Mouse (Mus musculus) MEL (cell line): ENCODE data around the gene Zfp606. TPM values are rescaled to one million over a fixed set of nuclear protein-coding genes. Genes with fewer than 3 reads are reported as not detected.

Experiments used
- DNase-seq: peaks from one replicate; pipeline ENCODE4 v3.0.0; 2011; ENCODE audit warnings: low read depth, low spot score
- H3K27ac ChIP-seq: 2 replicates; pipeline ENCODE4 v1.5.1; 2012; ENCODE audit warnings: low read depth, mild to moderate bottlenecking, control low read depth, low read length, moderate library complexity; ENCODE audit not compliant: control insufficient read depth
- H3K27me3 ChIP-seq, 2 experiments: fragments of 150-350 bp in 1 of 2; sonication (generic) in 1 of 2; 2 replicates each; pipeline ENCODE4 v1.6.1; 2012; ENCODE audit warnings: low read length in 2 of 2, mild to moderate bottlenecking in 2 of 2, improper control_type of control experiment in 1 of 2, moderate library complexity in 1 of 2; ENCODE audit not compliant: insufficient read depth in 2 of 2, control insufficient read depth in 1 of 2
- H3K36me3 ChIP-seq, 2 experiments: 2 replicates each; pipeline ENCODE4 v1.6.1; 2012 to 2014; ENCODE audit warnings: low read length in 2 of 2, improper control_type of control experiment in 1 of 2, inconsistent platforms in 1 of 2, mild to moderate bottlenecking in 1 of 2; ENCODE audit not compliant: insufficient read depth in 2 of 2, control insufficient read depth in 1 of 2
- H3K4me1 ChIP-seq, 2 experiments: fragments of 150-350 bp in 1 of 2; sonication (generic) in 1 of 2; 2 replicates each; pipeline ENCODE4 v1.6.1; 2012; ENCODE audit warnings: low read length in 2 of 2, improper control_type of control experiment in 1 of 2, mild to moderate bottlenecking in 1 of 2; ENCODE audit not compliant: insufficient read depth in 2 of 2, control insufficient read depth in 1 of 2
- H3K4me3 ChIP-seq, 2 experiments: fragments of 150-350 bp in 1 of 2; sonication (generic) in 1 of 2; 2 replicates each; pipeline ENCODE4 v1.5.1; 2012; ENCODE audit warnings: low read depth in 2 of 2, low read length in 2 of 2, mild to moderate bottlenecking in 2 of 2, moderate library complexity in 2 of 2, control low read depth in 1 of 2, improper control_type of control experiment in 1 of 2; ENCODE audit not compliant: control insufficient read depth in 1 of 2, insufficient read depth in 1 of 2
- H3K79me2 ChIP-seq: 2 replicates; pipeline ENCODE4 v1.6.1; 2012; ENCODE audit warnings: mild to moderate bottlenecking, low read length, moderate library complexity; ENCODE audit not compliant: control insufficient read depth, poor library complexity, insufficient read depth
- H3K9ac ChIP-seq: 2 replicates; pipeline ENCODE4 v1.6.1; 2012; ENCODE audit warnings: low read depth, mild to moderate bottlenecking, control low read depth, low read length, moderate library complexity; ENCODE audit not compliant: control insufficient read depth, poor library complexity, severe bottlenecking
- H3K9me3 ChIP-seq: fragments of 150-350 bp; sonication (generic); replicated peaks from 2 replicates; pipeline ENCODE4 v1.6.1; 2012; ENCODE audit warnings: mild to moderate bottlenecking, low read length, improper control_type of control experiment, moderate library complexity; ENCODE audit not compliant: insufficient read depth
- CHD1 ChIP-seq: IDR thresholded peaks from 2 replicates; pipeline ENCODE4 v1.6.1; 2012; ENCODE audit warnings: low read depth, mild to moderate bottlenecking, inconsistent platforms, low read length, improper control_type of control experiment
- ELF1 ChIP-seq: IDR thresholded peaks from 2 replicates; pipeline ENCODE4 v1.6.1; 2014; ENCODE audit warnings: low read depth, mild to moderate bottlenecking, inconsistent platforms, low read length, improper control_type of control experiment, moderate library complexity
- EP300 ChIP-seq, 2 experiments: IDR thresholded peaks; 2 replicates each; pipeline ENCODE4 v1.6.1; 2011; ENCODE audit warnings: improper control_type of control experiment in 2 of 2, low read length in 2 of 2, low read depth in 1 of 2, mild to moderate bottlenecking in 1 of 2
- ETS1 ChIP-seq: IDR thresholded peaks from 2 replicates; pipeline ENCODE4 v1.6.1; 2012; ENCODE audit warnings: low read depth, mild to moderate bottlenecking, inconsistent platforms, low read length, improper control_type of control experiment, moderate library complexity
- HCFC1 ChIP-seq: IDR thresholded peaks from 2 replicates; pipeline ENCODE4 v1.6.1; 2012; ENCODE audit warnings: low read depth, mild to moderate bottlenecking, inconsistent platforms, low read length, improper control_type of control experiment, moderate library complexity
- KAT2A ChIP-seq: conservative IDR thresholded peaks from 2 replicates; pipeline ENCODE4 v1.6.1; 2012; ENCODE audit warnings: low read depth, low read length, improper control_type of control experiment, inconsistent platforms
- MAX ChIP-seq: IDR thresholded peaks from 2 replicates; pipeline ENCODE4 v1.6.1; 2011; ENCODE audit warnings: low read length, improper control_type of control experiment
- MXI1 ChIP-seq: IDR thresholded peaks from 2 replicates; pipeline ENCODE4 v1.6.1; 2011; ENCODE audit warnings: mild to moderate bottlenecking, low read depth, low read length, improper control_type of control experiment
- MYC ChIP-seq: IDR thresholded peaks from 2 replicates; pipeline ENCODE4 v1.6.1; 2011; ENCODE audit warnings: low read depth, mild to moderate bottlenecking, low read length, improper control_type of control experiment, moderate library complexity
- NELFE ChIP-seq: IDR thresholded peaks from 2 replicates; pipeline ENCODE4 v1.6.1; 2011; ENCODE audit warnings: low read depth, low read length, improper control_type of control experiment
- POLR2A ChIP-seq, 2 experiments: IDR thresholded peaks; 2 replicates each; pipeline ENCODE4 v1.6.1; 2011 to 2012; ENCODE audit warnings: low read length in 2 of 2, mild to moderate bottlenecking in 2 of 2, control low read depth in 1 of 2, improper control_type of control experiment in 1 of 2, low read depth in 1 of 2, moderate library complexity in 1 of 2; ENCODE audit not compliant: control insufficient read depth in 1 of 2, insufficient read depth in 1 of 2, poor library complexity in 1 of 2
- RAD21 ChIP-seq: IDR thresholded peaks from 2 replicates; pipeline ENCODE4 v1.6.1; 2011; ENCODE audit warnings: mild to moderate bottlenecking, low read depth, low read length, improper control_type of control experiment
- SIN3A ChIP-seq: IDR thresholded peaks from 2 replicates; pipeline ENCODE4 v1.6.1; 2012; ENCODE audit warnings: low read length, improper control_type of control experiment, inconsistent platforms
- SMC3 ChIP-seq: IDR thresholded peaks from 2 replicates; pipeline ENCODE4 v1.6.1; 2011; ENCODE audit warnings: low read depth, low read length, improper control_type of control experiment
- TBP ChIP-seq: IDR thresholded peaks from 2 replicates; pipeline ENCODE4 v1.8.0; 2011; ENCODE audit warnings: low read depth, low read length, improper control_type of control experiment
- TCF12 ChIP-seq: IDR thresholded peaks from 2 replicates; pipeline ENCODE4 v1.6.1; 2014; ENCODE audit warnings: low read depth, mild to moderate bottlenecking, inconsistent platforms, low read length, improper control_type of control experiment, moderate library complexity
- UBTF ChIP-seq: IDR thresholded peaks from 2 replicates; pipeline ENCODE4 v1.6.1; 2012; ENCODE audit warnings: low read depth, mild to moderate bottlenecking, inconsistent platforms, low read length, improper control_type of control experiment, moderate library complexity, borderline replicate concordance; ENCODE audit not compliant: insufficient read depth
- ZC3H11A ChIP-seq: IDR thresholded peaks from 2 replicates; pipeline ENCODE4 v1.6.1; 2012; ENCODE audit warnings: low read depth, mild to moderate bottlenecking, inconsistent platforms, low read length, improper control_type of control experiment
- ZNF384 ChIP-seq: IDR thresholded peaks from 2 replicates; pipeline ENCODE4 v1.6.1; 2012; ENCODE audit warnings: low read depth, mild to moderate bottlenecking, inconsistent platforms, low read length, improper control_type of control experiment
- polyA plus RNA-seq, 2 experiments: library from polyadenylated mRNA; stranded (reverse) in 1 of 2; unstranded in 1 of 2; fragments of >175 nt in 1 of 2; fragments of >200 nt in 1 of 2; gene quantifications; 2 replicates each; pipeline versions ENCODE4 v1.2.1 to v1.2.4; 2012; ENCODE audit warnings: low replicate concordance in 2 of 2, low read depth in 1 of 2; ENCODE audit not compliant: insufficient read length in 2 of 2, insufficient read depth in 1 of 2, missing spikeins in 1 of 2
- total RNA-seq: library from RNA; depleted of rRNA; stranded (reverse); fragments of 300-350 nt; gene quantifications from 2 replicates; pipeline ENCODE4 v1.2.3, GENCODE M21; 2012; rRNA removed

Zfp606 gene
- total RNA-seq = 3.0 and 3.1 TPM in 2 replicates
- 1 to 10 TPM in 1 of 2 experiments, not detected in 1; 2.5 TPM for polyA plus RNA-seq

DNA sequence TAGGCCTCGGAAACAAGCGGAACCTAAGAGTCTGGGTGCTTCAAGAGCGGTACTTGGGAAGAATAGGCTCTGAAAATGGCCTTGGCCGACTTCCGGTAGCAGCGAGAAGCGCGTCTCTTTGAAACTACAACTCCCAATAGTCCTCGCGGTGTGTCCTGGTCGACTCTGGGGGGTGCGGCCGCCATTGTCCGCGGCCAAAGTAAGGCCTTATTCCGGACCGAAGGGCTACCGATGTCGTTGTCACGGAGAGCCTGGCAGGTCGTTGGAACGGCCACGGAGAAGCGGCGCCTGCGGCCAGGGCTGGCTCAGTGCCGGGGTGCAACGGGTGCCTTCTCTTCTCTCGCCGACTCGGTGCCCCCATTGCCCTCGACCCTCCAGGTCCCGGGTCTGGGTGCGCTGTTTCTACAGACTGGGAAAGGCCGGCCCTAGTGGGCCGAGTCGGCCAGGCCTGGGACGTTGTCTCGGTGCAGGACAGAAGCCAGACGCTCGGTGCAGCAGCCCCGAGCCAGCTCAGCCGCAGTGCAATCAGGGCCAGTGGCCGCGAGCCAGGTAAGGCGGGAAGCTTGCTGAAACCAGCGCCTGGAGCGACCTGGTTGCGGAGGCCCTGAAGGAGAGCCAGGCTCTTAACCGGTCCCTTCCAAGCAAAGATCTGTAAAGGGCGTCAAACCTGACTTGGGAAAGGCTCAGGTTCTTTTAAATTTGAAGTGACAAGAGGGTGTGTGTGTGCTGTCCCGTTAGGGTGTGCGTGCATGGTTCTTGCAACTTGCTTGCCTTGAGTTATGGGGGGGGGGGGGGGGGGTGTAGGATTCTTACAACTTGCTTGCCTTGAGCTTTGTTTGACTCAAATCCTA, at the start of gene Zfp606:
TSS of gene Zfp606 (plus strand) at position 136 of the 851 bp plus-strand sequence.
- H3K27ac ChIP-seq = no peak within 1 kb of the TSS
- H3K79me2 ChIP-seq = peaks cover 5% of the 10 kb centered on the region
- peaks cover 0 to 4% of the 10 kb centered on the region in 2 experiments; a peak in 2 of 4 replicates for H3K36me3 ChIP-seq
- peak within 1 kb of the TSS; percentile 91 to 98 for H3K4me3 ChIP-seq
- peak within 1 kb of the TSS; percentile 86 for H3K9ac ChIP-seq
- no peaks in the 10 kb centered on the region for H3K9me3 ChIP-seq
- TF ChIP-seq ZNF384 = no peak
- TF ChIP-seq MYC = 0 out of 2 replicates have a peak, but pooled peaks have one; percentile 37
- TF ChIP-seq ZC3H11A = no peak
- no peak; the same call in 1 of the 2 replicates for TF ChIP-seq SMC3
- no peak for TF ChIP-seq EP300 (IDR thresholded peaks at IDR 0.05; ENCODE audit: low read depth in 1 of 2, low read length in 2 of 2)
- TF ChIP-seq HCFC1 = peak; percentile 97
- TF ChIP-seq TCF12 = 0 out of 2 replicates have a peak, but pooled peaks have one; percentile 17
- TF ChIP-seq UBTF = no peak
- TF ChIP-seq ETS1 = 0 out of 2 replicates have a peak, but pooled peaks have one; percentile 15
- peak; percentile 44 to 57; a peak in 1 of 4 replicates for TF ChIP-seq POLR2A (IDR thresholded peaks at IDR 0.05; ENCODE audit: control insufficient read depth in 1 of 2, insufficient read depth in 1 of 2, low read depth in 1 of 2, low read length in 2 of 2, poor library complexity in 1 of 2)
- no peak for TF ChIP-seq CHD1
- TF ChIP-seq KAT2A = peak; percentile 77
- no peak for TF ChIP-seq RAD21
- TF ChIP-seq MXI1 = peak; percentile 41
- peak; percentile 53; the same call in 1 of the 2 replicates for TF ChIP-seq TBP
- TF ChIP-seq ELF1 = peak; percentile 82
- no peak for TF ChIP-seq MAX
- peak; percentile 60; the same call in 1 of the 2 replicates for TF ChIP-seq SIN3A
- TF ChIP-seq NELFE = peak; percentile 46
- DNase-seq = peak; percentile 94
- peaks cover 0 to 5% of the 10 kb centered on the region in 2 experiments; a peak in 2 of 4 replicates for H3K4me1 ChIP-seq
- H3K27me3 ChIP-seq = no peaks in the 10 kb centered on the region
